Mouse (Mus musculus) MEL (cell line): Measurements from ENCODE around the gene Fat3.

ENCODE experiments used
- BHLHE40 ChIP-seq: IDR thresholded peaks from 2 replicates; pipeline ENCODE4 v1.6.1; 2012; ENCODE audit warnings: low read depth, mild to moderate bottlenecking, inconsistent platforms, low read length, improper control_type of control experiment, borderline replicate concordance
- CHD2 ChIP-seq: IDR thresholded peaks from 2 replicates; pipeline ENCODE4 v1.6.1; 2011; ENCODE audit warnings: low read length, improper control_type of control experiment
- CTCF ChIP-seq, 3 experiments: IDR thresholded peaks in 2 of 3; conservative IDR thresholded peaks in 1 of 3; 2 replicates each; pipeline ENCODE4 v1.5.1; 2011 to 2012; ENCODE audit warnings: low read length in 3 of 3, low read depth in 2 of 3, mild to moderate bottlenecking in 2 of 3, improper control_type of control experiment in 1 of 3, inconsistent platforms in 1 of 3, mixed read lengths in 1 of 3, moderate library complexity in 1 of 3; ENCODE audit not compliant: control insufficient read depth in 1 of 3, insufficient read depth in 1 of 3, poor library complexity in 1 of 3, severe bottlenecking in 1 of 3
- ELF1 ChIP-seq: IDR thresholded peaks from 2 replicates; pipeline ENCODE4 v1.6.1; 2014; ENCODE audit warnings: low read depth, mild to moderate bottlenecking, inconsistent platforms, low read length, improper control_type of control experiment, moderate library complexity
- EP300 ChIP-seq, 2 experiments: IDR thresholded peaks; 2 replicates each; pipeline ENCODE4 v1.6.1; 2011; ENCODE audit warnings: improper control_type of control experiment in 2 of 2, low read length in 2 of 2, low read depth in 1 of 2, mild to moderate bottlenecking in 1 of 2
- KAT2A ChIP-seq: conservative IDR thresholded peaks from 2 replicates; pipeline ENCODE4 v1.6.1; 2012; ENCODE audit warnings: low read depth, low read length, improper control_type of control experiment, inconsistent platforms
- MAX ChIP-seq: IDR thresholded peaks from 2 replicates; pipeline ENCODE4 v1.6.1; 2011; ENCODE audit warnings: low read length, improper control_type of control experiment
- MAZ ChIP-seq: IDR thresholded peaks from 2 replicates; pipeline ENCODE4 v1.6.1; 2012; ENCODE audit warnings: low read depth, mild to moderate bottlenecking, inconsistent platforms, low read length, improper control_type of control experiment
- POLR2A ChIP-seq, 2 experiments: IDR thresholded peaks; 2 replicates each; pipeline ENCODE4 v1.6.1; 2011 to 2012; ENCODE audit warnings: low read length in 2 of 2, mild to moderate bottlenecking in 2 of 2, control low read depth in 1 of 2, improper control_type of control experiment in 1 of 2, low read depth in 1 of 2, moderate library complexity in 1 of 2; ENCODE audit not compliant: control insufficient read depth in 1 of 2, insufficient read depth in 1 of 2, poor library complexity in 1 of 2
- SMC3 ChIP-seq: IDR thresholded peaks from 2 replicates; pipeline ENCODE4 v1.6.1; 2011; ENCODE audit warnings: low read depth, low read length, improper control_type of control experiment
- TAL1 ChIP-seq: IDR thresholded peaks from 2 replicates; pipeline ENCODE4 v1.6.1; 2012; ENCODE audit warnings: mild to moderate bottlenecking, inconsistent platforms, low read length, moderate library complexity, mixed read lengths
- UBTF ChIP-seq: IDR thresholded peaks from 2 replicates; pipeline ENCODE4 v1.6.1; 2012; ENCODE audit warnings: low read depth, mild to moderate bottlenecking, inconsistent platforms, low read length, improper control_type of control experiment, moderate library complexity, borderline replicate concordance; ENCODE audit not compliant: insufficient read depth
- USF2 ChIP-seq, 2 experiments: IDR thresholded peaks; 2 replicates each; pipeline ENCODE4 v1.6.1; 2011 to 2012; ENCODE audit warnings: improper control_type of control experiment in 2 of 2, low read length in 2 of 2, borderline replicate concordance in 1 of 2, inconsistent platforms in 1 of 2, low read depth in 1 of 2, mild to moderate bottlenecking in 1 of 2; ENCODE audit not compliant: insufficient read depth in 1 of 2
- ZMIZ1 ChIP-seq: IDR thresholded peaks from 2 replicates; pipeline ENCODE4 v1.6.1; 2012; ENCODE audit warnings: low read depth, mild to moderate bottlenecking, inconsistent platforms, low read length, improper control_type of control experiment, moderate library complexity

DNA sequence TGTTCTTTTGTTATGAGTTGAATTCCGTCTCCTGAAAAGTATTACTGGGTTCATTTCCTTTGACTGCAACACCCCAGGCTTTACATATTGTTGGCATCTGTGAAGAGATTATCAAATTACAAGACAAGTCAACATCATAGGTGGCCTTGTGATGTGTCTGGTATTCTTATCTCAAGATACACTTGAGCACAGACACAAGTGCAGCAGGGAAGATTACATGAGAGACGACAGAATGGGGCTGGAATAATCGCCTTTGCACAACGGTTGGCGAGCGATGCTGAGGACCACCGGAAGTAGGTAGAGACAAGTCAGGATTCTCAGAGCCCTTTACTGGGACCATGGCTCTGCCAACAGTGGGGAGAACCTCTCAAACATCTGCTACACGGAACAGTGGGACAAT lies 158.5 kb downstream of the Fat3 start:
- TF ChIP-seq CTCF (IDR thresholded peaks at IDR 0.05 in 2 of 3, conservative IDR thresholded peaks at IDR 0.05 in 1 of 3; ENCODE audit: control insufficient read depth in 1 of 3, insufficient read depth in 1 of 3, low read depth in 2 of 3, low read length in 3 of 3, poor library complexity in 1 of 3, severe bottlenecking in 1 of 3) = no peak
- TF ChIP-seq EP300 (IDR thresholded peaks at IDR 0.05; ENCODE audit: low read depth in 1 of 2, low read length in 2 of 2) = peak; percentile 44 to 74
- TF ChIP-seq MAZ = no peak
- no peak for TF ChIP-seq POLR2A (IDR thresholded peaks at IDR 0.05; ENCODE audit: control insufficient read depth in 1 of 2, insufficient read depth in 1 of 2, low read depth in 1 of 2, low read length in 2 of 2, poor library complexity in 1 of 2)
- TF ChIP-seq USF2 (IDR thresholded peaks at IDR 0.05; ENCODE audit: borderline replicate concordance in 1 of 2, insufficient read depth in 1 of 2, low read depth in 1 of 2, low read length in 2 of 2) = no peak
- no peak for TF ChIP-seq ZMIZ1
- no peak for TF ChIP-seq BHLHE40
- no peak for TF ChIP-seq TAL1
- TF ChIP-seq ELF1 = no peak
- no peak for TF ChIP-seq UBTF
- no peak for TF ChIP-seq CHD2
- TF ChIP-seq KAT2A = no peak
- no peak for TF ChIP-seq SMC3
- no peak for TF ChIP-seq MAX
